13 mouse cellular contexts compared by ENCODE assay signal in genomic region chr11:87322558-87322957, GRCm38 (mm10).
"Had no signal": no experiment of that assay in that cellular context is flagged by ENCODE, and none has a peak within 500 bp of the region (broad histone marks: within the 10 kb centered on the region; RNA-seq: fewer than 3 reads in every experiment).

No protein-coding gene starts in this region.

- ATAC-seq: intestine, postnatal 0 days; liver, postnatal 0 days; midbrain, embryonic 15.5 days had no signal

- DNase-seq: kidney, adult 2 months; kidney, postnatal 25 days; layer of hippocampus, postnatal 36 days; liver, postnatal 0 days; lung, postnatal 14 days; lung, postnatal 4 days; retina, postnatal 1 day; right cerebral cortex, postnatal 25 days; thymus, adult 18-20 months; thymus, postnatal 14 days; thymus, postnatal 4 days had no signal
